Mouse (Mus musculus) cerebellum, postnatal 10 days (tissue): ENCODE measurements around the gene Ctf1.

Experiments
- DNase-seq, 2 experiments: peaks; one replicate each; pipeline ENCODE4 v3.0.0; 2021; ENCODE audit warnings: mixed read lengths in 2 of 2

Ctf1 gene

DNA sequence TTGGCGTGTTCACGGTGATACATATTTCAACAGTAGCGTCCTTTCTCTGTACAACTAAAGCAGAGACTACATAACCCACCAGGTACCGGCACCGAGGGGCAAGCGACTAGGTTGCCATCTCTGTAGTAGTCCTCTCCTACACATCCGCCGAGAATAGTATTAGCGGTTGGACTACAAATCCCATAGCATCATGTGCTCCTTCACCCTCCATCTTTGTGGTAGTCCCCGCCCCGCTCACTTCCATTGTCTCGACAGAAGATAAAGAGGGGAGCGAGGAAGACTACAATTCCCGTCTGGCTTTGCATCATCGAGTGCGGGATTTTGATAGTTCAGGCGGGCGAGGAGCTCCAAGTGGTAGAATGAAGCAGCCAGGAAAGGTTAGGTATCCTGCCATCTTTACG lies 32.7 kb downstream of the Ctf1 start:
- peak; percentile 93 to 96 for DNase-seq

DNA sequence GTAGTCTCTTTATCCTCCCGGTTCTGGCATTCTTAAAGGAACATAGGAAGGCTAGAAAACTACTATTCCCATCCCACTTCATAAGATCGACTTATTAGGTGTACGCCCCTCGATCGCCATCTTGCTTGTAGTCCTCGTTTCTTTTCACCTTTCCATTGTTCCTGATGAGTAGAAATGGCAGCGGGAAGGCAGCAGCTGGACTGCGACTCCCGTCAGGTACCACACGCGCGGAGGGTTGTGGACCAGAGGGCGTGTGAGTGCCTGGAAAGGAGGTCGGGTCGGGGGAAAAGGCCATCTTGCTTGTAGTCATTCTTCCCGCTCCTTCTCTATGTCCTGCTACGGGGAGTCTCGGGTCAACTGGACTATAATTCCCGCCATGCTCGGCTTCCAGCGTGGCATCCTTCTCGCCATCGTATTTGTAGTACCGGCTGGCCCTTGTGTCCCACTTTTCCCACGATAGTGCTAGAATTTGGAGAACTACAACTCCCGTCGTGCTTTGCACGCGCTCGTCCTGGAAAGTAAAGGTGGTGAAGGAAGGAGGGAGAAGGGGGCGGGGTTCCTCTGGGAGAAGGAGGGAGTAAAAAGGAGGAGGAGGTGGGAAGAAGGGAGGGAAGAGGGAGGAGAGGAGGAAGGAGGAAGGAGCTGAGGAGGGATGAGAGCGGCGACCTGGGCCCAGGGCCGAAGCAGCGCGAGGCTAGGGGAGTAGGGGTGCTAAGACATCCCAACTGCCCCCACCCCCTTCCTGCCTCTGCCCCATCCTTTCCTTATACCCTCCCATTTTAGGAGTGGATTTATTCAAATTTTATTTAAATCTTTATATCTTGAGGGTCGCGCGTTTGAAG lies 33.3 kb downstream of the Ctf1 start:
- peak; percentile 97 to 99 for DNase-seq

DNA sequence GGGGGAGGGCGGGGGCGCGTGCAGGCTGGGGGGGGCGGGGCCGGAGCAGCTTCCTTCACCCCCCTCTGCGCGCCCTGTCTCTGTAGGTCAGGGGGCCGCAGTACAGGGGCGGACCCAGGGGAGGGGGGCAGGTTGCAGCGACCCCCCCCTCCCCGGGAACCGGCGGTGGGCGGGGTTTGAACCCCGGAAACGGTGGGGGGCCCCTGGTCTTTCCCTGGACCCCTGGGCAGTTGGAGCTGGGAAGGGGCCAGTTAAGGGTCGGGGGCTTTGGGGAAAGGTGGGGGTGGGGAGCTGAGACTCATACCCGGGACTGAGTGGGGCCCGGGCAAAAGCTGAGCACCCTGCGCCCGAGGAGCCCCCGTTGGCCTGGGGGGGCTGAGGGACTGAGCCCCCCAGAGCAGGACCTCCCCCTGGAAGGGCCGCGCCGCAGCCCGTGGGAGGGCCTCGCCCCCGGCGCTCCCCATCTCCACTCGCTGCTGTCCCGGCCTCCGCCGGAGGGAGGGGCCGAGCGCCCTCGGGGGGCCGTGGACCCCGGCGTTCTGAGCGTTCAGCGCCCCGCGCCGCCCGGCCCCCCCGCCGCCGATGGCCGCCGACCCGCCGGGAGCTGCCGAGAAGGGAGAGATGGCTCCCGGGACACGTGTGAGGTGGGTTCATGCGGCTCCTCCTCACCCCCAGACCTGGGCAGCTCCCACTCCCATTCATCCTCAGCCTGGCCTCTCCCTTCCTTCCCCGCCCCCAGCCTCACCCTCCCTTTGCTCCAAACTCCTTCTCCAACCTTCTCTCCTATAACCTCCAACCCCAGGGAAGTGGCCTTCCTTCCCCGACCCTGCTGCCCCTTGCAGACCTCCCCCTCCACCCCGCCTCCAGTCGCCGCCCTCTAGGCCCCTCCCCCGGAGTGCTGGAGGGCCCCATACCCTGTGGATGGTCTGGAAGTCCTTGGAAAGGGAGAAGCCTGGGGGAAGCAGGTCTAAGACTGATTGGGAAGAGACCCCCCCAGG lies 34.3 kb downstream of the Ctf1 start:
- DNase-seq, result peak; percentile 78 to 81

DNA sequence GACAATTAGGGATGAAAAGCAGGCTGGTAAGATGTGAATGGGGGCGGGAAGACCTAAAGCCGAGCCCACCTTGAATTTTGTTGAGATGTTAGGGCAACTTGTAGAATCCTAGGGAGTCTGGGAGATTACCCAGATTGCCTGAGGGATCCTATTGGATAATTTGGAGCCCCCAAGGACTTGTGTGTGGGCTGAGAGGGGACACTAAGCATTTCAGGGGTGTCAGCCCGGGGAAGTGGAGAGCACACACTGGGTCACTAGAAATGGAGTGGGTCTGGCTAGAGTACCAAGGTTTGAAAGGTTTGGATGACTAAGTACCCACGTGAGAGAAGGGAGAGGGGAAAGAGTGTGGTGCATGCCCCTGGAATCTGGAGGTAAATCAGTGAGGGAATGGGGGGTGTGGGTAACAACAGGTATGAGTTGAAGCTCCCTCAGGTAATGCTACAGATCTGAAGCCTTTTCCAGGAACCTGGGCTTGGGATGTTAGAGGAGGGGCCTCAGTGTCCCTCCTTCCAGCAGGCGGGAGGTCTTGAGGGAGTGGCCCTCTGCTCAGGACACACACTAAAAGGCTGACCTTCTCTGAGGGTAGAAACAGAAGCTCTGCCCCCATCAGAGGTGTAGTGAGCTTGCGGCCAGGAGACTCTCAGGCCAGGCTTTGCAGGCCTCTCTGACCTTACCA lies 35.2 kb downstream of the Ctf1 start:
- no peak for DNase-seq

DNA sequence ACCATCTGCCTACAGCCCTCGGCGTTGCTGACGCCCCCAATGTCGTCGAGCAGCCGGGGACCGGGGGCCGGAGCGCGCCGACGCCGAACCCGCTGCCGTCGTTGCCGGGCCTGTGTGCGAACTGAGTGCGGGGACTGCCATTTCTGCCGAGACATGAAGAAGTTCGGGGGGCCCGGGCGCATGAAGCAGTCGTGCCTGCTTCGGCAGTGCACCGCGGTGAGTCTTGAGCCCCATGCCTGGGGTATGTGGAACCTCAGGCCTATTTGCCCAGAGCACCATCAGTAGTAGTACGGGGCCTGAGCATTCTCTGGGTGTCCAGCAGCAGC lies 35.7 kb downstream of the Ctf1 start:
- DNase-seq, result no peak

DNA sequence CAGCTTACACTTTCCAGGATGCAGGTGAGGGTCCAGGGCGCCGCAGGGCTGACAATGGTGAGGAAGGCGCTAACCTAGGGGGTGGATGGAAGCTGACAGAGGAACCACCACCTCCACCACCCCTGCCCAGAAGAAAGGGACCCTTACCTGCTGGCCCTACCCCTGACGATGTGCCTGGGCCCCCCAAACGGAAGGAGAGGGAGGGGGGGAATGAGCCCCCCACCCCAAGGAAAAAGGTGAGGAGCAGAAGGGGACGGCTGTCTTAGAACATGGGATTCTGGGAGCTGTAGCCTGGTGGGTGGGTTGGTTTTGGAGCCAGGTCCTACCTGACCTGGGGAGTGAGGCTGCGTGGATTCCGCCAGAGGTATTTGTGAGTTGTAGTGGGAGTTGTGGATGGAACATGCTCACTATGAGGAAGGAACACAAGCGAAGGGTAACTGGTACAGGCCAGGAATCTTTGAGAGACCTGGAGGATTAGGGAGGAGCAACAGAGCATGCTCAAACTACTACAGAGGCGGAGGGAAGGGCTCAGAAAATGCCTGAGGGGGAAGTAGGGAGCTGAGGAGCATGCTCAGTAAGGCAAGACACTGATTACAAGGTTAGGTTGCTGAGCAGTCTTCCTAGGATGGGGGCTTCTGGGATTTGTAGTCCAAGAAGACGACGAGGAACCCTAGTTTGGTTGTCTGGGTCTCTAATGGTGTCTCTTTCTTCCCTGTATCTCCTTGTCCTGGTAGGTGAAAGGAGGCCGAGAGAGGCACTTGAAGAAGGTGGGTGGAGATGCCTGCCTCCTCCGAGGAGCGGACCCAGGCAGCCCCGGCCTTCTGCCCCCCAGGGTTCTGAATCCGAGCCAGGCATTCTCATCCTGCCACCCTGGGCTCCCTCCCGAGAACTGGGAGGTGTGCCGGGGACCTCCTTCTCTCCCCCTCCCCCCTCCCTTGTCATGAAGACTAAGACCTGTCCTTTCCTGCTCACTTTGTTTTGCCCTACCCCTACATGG lies 37.9 kb downstream of the Ctf1 start:
- DNase-seq, result peak; percentile 51 to 52

DNA sequence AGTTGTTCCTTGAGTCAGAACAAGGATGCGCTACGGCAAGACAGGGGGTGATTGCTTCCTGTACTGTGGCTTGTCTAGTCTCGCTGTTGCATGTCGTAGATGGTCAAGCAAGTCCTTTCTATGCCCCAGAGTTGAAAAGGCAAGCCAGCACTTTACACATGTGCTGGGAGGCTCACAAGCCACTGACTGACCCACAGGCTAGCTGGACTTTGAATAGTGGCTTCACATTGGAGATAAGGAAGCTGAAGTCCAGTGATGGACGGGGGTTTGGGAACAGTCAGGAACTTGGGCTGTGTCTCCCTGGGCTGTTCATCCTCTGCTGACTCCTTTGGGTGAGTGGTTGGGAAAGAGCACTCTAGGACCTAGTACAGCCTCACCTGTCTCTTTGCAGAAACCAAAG lies 39.1 kb downstream of the Ctf1 start:
- DNase-seq, result no peak

DNA sequence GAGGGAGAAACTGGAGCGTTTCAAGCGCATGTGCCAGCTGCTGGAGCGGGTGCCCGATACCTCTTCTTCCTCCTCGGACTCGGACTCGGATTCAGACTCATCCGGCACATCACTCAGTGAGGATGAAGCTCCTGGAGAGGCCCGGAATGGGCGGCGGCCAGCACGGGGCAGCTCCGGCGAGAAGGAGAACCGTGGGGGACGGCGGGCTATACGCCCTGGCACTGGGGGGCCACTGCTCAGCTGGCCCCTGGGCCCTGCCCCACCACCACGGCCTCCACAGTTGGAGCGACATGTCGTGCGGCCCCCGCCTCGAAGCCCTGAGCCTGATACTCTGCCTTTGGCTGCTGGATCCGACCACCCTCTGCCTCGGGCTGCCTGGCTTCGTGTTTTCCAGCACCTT lies 39.5 kb downstream of the Ctf1 start:
- DNase-seq, result no peak

DNA sequence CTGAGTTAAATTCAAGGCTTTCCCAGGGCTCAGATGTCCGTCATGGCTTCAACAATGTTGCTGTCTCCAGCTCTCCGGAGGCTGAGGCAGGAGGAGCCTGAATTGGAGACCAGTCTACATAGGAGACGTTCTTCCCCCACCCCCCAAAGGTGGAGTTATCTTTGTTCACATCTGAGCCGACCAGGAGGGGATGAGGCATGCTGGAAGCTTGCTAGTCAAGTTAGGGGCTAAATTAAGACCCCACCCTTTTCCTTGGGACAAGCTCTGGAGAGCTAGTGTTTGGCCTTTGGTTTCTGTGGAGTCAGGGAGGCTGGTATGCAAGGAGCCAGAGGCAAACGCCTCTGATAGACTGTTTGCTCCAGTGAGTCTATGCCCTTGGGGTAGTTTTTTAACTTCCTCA lies 40.6 kb downstream of the Ctf1 start:
- DNase-seq, result no peak

DNA sequence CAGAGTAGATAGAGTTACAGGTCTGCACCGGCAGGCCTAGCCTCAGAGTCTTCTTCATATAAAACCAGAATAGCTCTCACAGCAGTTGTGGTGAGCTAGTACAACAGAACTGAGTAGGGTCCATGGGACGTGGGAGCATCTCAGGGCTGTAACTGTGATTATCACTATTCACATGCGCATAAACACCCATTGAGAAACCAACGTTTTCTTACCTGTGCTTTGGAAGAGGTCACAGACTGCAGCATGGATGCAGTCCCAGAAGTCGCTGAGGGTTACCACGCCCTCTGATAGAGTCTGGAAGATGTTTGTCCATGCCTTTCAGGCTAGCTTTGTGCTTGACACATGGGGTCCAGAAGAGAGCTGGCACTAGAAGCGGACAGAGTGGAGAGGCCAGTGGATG lies 41.2 kb downstream of the Ctf1 start:
- DNase-seq, result no peak

DNA sequence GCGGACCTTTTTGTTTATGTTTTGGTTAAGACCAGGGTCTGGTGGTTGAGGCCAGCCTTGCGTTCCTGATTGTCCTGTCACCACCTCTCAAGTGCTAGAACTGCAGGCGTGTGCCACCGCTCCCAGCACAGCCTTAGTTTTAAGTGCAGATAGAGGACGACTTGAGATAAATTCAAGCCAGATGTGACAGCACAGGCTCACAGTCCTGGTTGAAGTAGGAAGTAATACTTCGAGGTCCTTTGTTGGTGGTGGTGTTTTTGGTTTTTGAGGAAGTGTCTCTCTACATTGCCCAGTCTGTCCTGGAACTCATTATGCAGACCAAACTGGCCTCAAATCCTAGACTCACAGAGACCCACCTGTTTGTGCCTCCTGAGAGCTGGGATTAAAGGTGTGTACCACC lies 47.2 kb downstream of the Ctf1 start:
- DNase-seq, result no peak

DNA sequence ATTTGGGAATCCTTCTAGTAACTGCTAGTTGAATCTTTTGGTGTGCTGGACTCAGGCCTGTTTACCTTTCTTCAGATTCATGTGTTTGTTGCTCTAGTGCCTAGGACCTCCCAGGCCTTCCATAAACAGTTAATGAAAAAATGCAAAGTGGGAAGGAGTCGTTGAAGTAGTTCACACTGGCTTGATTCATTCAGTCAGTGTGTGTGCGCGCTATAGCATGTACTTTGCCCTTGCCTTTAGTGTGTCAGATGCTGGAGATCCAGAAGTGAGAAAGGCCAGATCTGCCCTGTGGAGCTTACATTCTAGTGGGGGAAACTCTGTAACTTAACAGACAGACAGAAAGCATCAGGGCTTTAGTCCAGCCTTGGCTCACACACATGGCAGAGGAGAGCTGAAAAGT lies 47.9 kb downstream of the Ctf1 start:
- DNase-seq, result no peak

DNA sequence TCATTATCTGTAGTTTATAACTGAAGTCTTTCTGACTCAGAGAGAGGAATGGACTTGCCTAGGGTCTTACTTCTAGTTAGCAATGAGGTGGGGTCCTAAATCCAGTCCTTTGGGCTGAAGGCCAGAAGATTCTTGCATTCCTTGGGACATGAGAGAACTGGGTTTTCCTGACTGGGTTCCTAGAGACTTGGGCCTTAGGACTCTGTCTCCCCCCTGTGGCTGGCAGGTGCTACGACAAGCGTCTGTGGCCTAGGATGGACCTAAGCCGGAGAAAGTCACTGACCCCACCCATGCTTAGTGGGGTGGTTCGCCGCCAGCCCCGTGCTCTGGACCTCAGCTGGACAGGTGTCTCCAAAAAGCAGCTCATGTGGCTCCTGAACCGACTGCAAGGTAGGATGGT lies 48.5 kb downstream of the Ctf1 start:
- DNase-seq, result peak; percentile 85 to 88

DNA sequence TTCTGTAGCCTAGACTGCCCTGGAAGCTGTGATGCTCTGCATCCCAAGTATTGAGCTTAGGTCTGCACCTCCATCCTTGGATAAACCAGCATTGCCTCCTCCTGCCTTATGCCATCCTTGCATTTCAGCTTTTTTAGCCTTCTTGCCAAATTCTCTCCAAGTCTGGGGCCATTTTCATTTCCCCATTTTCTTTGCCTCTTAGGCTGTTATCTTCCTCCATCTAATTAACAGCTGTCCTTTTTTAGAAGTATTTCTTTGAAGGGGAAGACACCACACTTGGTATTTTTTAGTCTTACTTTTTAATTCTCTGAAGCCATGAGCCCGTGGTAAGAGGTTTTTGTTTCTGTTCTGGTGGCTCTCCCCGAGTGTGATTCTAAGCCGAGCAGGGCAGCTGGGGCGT lies 51.1 kb downstream of the Ctf1 start:
- DNase-seq, result no peak

DNA sequence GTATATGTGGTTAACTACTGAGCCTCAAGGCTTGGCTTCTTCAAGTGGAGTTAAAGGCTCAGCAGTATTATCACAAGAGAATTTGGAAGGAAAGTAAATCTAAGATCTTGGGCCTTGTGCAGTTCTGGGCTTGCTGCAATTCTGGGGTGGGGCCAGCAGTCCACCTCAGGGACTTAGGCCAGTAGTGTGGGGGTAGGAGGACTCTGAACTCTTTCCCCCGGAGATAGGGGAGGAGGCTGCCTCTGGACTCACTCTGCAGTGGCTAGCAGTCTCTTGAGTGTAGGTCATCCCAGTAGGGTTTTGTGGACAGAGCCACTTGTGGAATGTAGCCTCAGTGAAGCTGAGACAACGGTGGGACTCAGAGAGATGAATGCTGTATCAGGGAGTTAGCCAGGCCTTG lies 53.2 kb downstream of the Ctf1 start:
- no peak for DNase-seq

DNA sequence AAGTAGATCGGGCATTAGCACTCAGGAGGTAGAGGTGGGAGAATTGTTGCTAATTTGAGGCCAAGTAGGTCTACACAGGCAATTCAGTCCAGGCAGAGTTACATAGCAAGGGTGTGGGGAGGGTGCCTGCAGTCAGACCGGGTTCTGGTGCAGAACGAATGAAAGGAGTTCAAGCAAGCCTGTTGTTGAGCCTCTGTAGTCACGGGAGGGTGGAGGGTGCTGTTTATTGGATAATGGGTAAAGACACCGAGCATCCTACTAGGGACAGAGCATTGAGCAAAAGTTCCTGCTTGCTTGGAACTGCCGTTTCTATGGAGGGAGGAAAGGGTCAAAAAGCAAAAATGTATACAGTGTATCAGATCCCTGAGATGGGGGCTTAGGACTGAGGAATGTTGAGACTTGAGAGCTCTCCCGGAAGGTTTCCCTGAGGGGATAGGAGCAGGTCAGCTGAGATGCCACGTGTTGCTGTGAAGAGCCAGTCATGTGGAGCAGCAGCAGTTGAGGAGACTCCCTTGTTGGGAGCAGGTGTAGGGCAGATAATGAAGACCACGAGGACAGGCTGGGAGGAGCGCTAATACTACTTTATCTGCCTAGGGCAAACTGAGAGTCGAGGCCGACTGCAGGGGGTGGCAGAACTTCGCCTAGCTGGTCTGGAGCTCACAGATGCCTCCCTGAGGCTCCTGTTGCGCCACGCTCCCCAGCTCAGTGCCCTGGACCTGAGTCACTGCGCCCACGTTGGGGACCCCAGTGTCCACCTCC lies 54.5 kb downstream of the Ctf1 start:
- no peak for DNase-seq
